Mouse (Mus musculus) hindlimb bud, embryonic 11.5 days (tissue): ENCODE measurements at regions not wholly inside any gene's neighbourhood (a gene's known extent, or its start where the extent isn't known, plus 50 kb on each side); places are given as distances from the start of the nearest gene placed in this dataset.
"Not testable (repeated sequence)": the region's sequence is repeated elsewhere in the genome, so short reads cannot be mapped to it uniquely, and the experiment has no call there.

Source experiments
- DNase-seq: peaks from one replicate; pipeline ENCODE4 v3.0.0-alpha.2; 2012; ENCODE audit warnings: low read depth, low spot score; ENCODE audit errors: extremely low spot score

- no peak for DNase-seq
Measured at GRCm38 (mm10) chrX:166809165-166809564, 223.6 kb upstream of the Egfl6 start.

DNA sequence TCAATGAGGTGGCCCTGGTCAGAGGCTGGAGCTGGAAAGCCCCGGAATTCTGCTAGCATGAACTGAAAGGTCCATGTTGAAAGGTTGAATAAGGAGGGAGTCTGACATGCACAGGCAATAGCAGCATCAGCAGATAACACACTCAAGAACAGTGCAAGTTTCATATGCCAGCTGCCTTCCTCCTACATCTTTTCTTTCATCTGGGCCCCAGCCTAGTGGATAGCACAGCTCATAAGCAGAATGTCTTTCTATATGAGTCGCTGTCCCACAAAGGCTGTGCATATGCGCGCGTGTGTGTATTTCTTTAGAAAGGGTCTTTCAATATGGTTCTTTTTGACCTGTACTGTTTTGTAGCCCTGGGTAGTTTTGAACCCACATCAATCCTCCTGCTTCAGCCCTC, 222.7 kb upstream of the Egfl6 start:
- no peak for DNase-seq

- no peak for DNase-seq
Measured at GRCm38 (mm10) chrX:166805957-166806356, 220.4 kb upstream of the Egfl6 start.

DNA sequence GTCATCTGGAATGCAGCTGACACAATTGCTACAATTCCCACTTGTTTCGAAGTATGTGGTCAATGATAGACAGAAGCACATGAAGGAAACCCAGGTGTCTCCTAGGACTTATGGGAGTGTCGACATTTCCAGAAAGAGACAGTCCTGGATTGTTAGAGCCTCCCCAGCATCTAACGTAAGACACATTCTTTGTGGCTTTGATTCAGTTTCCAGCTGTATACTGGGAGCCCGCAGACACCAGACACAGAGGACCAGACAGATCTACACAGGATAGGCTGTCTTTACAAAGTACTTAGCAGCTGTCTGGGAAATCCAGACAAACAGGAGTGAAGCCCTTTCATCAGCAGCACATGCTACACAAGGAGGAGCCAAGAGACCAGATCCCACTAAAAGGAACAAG, 220.0 kb upstream of the Egfl6 start:
- no peak for DNase-seq

- DNase-seq, result no peak
Measured at GRCm38 (mm10) chrX:166803246-166803645, 217.7 kb upstream of the Egfl6 start.

DNA sequence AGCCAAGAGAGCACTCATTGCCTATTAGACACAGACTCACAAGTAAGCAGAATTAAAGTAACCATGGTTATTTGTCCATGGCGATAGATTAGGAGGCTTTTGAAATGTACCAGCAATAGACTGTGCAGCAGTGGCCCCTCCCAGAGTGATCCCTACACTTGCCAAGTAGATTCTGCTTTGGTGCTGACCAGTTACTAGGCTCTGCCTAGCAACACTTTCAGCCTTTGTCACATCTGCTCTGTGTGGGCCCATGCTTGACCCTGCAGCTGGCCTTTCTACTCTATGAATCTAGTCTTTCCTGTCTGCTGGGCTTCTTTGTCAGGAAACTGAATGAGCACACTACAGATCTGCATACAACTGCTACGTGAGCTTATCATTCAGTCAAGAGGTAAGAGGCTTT, 215.5 kb upstream of the Egfl6 start:
- no peak for DNase-seq

DNA sequence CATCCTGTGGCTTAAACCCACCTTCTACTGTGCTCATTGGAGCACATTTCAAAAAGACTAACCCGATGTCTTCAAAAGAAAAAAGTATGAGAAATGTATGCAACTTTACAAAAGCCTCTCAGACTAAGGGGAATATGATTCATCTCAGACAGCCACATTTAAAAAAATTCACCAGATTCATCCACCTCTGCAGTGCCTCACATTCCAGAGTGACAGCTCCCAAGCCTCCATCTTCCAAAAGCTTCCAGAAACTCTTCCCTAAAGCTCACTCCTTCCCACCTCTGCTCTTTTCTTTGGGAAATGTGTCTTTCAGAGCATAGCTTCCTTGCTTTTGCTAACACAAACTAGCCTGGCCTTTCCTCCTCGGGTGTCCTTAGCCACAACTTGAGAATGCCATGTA, 210.1 kb upstream of the Egfl6 start:
- DNase-seq, result no peak

- DNase-seq, result no peak
Measured at GRCm38 (mm10) chrX:166789031-166789430, 203.5 kb upstream of the Egfl6 start.

DNA sequence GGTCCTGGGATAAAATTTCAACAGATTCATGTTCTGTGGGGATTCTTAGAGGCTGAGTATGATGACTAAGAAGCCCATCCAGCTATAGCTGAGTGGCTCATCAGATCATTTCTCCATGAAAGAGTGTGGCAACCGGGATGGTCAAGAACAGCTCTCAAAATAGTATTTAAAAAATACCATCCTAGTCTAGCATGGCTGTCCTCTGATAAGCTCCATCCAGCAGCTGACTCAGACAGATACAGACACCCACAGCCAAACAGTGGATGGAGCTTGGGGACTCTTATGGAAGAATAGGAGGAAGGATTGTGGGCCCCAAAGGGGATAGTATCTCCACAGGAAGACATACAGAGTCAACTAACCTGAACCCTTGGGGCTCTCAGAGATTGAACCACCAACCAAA, 201.6 kb upstream of the Egfl6 start:
- not testable (repeated sequence) for DNase-seq

GRCm38 (mm10) chrX:166785615-166786014, 200.1 kb upstream of the Egfl6 start:
- DNase-seq, result no peak

GRCm38 (mm10) chrX:166783377-166783776, 197.9 kb upstream of the Egfl6 start:
- no peak for DNase-seq

GRCm38 (mm10) chrX:166779334-166780092, 194.0 kb upstream of the Egfl6 start:
- no peak for DNase-seq

DNA sequence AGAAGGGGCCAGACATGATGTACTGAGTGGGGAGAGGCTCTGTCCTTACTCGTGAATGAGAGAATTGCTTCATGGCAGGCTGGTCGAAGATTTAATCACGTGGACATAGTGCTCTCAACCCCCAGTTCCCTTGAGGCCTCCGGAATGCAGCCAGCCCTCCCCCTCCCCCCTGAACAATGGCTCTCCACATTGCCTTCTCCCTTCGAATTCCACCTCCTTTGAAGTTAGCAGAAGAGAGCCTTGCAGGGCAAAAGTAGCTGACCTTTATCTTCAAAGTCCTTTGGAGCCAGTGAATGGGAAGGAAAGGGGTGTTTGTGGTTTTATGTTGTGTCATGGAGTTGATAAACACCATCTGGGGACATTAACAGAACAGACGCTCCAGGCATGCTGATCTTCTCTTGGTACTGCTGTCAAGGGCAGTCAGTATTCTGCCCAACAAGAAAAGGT, 187.9 kb upstream of the Egfl6 start:
- DNase-seq, result no peak

- DNase-seq, result no peak
Measured at GRCm38 (mm10) chrX:166766991-166767390, 181.5 kb upstream of the Egfl6 start.

DNA sequence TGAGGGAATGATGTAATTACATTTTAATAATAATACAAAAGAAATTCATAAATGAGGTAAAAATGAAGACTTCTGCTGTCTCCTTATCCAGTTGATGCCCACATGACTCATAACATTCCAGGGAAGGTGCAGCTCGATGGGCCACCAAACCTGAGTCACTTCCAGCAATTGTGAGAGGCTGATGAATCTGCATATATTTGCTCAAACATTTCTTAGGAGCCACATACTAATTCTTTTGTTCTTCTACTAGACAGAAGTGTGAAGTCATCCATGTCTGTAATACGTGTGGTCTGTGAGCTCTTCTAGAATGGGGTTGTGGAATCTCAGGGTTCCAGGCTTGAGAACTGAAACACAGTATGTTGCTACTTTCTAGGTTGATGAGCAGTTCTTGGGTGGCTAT, 180.1 kb upstream of the Egfl6 start:
- DNase-seq, result no peak

- no peak for DNase-seq
Measured at GRCm38 (mm10) chrX:166762098-166762497, 176.6 kb upstream of the Egfl6 start.

- no peak for DNase-seq
Measured at GRCm38 (mm10) chrX:166757152-166757551, 171.6 kb upstream of the Egfl6 start.

DNA sequence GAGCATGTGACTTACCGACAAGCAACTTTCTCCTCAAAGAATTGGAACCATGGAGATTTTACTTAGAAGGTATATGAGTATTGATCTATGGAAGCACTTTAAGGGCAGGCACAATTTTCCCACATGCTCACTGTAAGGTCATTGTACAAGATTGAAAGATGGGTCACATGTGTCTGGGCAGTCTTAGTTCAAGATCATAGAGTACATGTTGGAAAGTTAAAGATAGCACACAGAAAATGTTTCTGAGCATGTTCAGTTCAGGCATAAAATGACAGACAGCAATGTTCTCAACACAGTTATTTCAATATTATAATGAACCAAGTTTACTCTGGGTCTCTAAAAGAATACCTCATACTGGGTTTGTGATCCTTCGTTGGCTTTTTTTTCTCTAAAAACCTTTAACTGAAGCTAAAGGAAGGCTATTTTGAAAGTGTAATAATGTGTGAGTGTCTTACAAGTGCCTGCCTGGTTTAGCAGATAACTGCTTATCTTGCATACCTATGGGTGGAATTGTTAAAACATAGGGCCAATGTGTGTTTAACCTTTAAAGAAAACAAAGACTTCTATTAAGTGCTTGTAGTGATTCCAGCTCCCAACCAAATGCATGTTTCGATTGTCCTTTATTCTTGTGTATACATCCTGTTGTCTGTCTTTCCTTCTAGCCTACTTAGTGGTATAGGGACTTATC, 169.6 kb upstream of the Egfl6 start:
- no peak for DNase-seq

- no peak for DNase-seq
Measured at GRCm38 (mm10) chrX:166749055-166749679, 163.6 kb upstream of the Egfl6 start.

DNA sequence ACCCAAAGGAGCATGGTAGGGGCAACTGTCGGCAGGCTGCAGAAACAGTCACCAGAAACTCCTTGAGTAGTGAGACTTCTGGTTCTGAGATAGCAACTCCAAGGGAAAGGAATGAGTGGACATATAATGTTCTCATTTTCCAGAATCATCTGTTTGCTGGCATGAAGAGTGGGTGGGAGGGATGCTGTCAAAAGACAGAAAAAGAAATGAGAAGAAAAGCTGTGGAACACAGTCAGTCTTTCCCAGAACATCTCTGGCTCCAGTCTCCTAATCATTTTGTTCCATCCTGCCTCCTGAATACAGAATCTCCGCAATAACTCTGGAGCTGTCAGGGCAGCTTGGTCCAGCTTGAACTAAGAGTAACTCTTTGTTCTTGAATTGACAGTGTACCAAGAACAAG, 145.8 kb upstream of the Egfl6 start:
- DNase-seq, result no peak

DNA sequence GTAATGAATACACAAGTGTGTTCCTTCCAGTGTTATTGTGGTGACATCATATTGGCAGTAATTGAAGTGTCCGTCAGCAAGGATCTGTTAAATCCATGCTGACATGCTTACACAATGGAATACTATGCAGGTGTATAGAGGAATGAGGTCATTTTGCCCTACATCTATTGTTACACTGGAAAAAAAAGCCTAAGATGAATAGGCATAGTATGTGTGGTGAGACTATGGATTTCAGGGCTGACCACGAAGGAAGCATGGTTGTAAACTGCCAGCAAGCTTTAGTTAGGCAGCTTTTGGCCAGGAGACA, 143.1 kb upstream of the Egfl6 start:
- DNase-seq, result no peak
